Mouse (Mus musculus) retina, postnatal 1 day (tissue): ENCODE measurements at regions not wholly inside any gene's neighbourhood (a gene's known extent, or its start where the extent isn't known, plus 50 kb on each side); places are given as distances from the start of the nearest gene placed in this dataset.
"Not testable (repeated sequence)": the region's sequence is repeated elsewhere in the genome, so short reads cannot be mapped to it uniquely, and the experiment has no call there.

ENCODE experiments used
- DNase-seq: peaks from one replicate; pipeline ENCODE4 v3.0.0-alpha.2; 2012

DNA sequence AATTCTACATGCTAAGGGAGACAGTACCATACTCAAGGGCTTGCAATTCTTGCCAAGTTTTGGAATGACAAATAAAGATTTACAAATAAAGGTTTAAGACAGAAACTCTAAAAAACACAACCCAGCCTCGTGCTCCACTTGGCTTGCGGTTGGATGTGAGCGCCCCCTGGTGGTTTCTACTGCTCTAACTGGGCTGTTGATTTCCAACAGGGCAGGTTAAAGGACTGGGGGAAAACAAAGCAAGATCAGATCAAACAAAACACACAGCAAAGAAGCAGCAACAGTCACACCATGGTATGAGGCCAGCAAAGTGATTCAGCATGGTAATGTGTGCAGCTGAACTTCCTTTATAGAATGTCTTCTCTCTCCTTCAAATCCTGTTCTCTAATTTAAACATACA is 339.2 kb downstream of the Adam3 start:
- DNase-seq: peak; percentile 75

GRCm38 (mm10) chr8:24383963-24384435 is 341.7 kb downstream of the Adam3 start:
- peak; percentile 18 for DNase-seq

DNA sequence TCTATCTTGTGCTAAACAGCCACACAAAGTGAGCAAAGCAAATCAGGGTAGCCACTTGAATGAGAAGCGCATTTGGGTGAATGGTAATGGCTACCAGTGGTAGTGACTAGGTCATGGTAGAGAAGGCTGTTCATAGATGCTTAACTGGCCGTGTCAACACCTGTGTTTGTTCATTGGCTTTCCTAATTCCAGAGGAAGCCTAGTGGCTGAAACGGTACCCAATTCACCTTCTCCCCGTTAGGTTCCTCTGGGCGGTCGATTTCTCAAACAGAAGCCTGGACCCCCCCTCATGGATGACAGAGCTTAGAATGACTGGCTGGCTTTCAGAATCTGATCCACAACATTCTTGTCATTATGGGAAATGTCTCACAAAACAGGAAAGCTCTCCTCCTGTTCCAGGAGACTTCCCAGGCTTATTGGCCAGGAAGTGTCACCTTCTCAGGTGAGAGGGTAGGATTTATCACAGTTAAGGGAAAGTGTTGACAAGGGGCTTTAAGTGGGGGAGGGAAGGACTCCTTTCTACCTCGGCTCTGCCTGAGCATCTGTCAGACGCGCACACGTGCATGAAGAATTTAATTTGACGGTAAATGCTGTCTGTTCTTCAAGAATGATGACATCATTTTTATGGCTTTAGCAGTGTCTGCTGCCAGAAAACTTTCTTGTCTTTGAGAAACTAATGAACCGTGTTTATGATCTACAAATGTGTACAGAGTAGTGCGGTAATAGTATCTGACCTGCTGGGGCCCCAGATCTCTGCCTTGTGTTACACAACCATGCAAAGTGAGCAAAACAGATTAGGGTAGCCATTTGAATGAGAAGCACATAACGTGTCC is 342.3 kb downstream of the Adam3 start:
- peak; percentile 7 for DNase-seq

DNA sequence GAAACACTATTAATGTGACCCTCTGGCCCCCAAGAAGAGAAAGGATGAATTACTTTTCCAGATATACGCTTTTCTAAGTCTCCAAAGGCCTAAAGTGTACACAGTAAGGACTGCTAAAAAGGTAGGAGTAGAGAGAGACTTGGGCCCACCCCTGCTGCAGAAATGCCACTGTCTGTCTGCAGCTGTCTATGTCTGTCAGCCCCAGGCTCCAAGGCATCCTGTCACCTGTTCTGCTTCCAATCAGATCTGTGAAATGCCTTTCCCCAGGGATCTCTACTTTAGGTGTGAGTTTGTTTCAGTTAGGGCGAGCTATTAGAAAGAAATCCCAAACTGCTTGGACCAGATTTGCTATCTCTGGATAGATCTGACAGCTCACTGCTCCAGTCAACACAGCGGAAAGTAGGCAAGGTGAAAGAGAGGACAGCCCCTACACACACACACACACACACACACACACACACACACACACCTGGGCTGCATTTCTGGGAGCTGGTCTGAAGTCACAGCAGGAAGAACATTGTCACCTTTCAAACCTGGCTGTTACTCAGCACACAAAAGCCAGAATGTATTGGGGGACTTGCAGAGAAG is 343.9 kb downstream of the Adam3 start:
- no peak for DNase-seq

DNA sequence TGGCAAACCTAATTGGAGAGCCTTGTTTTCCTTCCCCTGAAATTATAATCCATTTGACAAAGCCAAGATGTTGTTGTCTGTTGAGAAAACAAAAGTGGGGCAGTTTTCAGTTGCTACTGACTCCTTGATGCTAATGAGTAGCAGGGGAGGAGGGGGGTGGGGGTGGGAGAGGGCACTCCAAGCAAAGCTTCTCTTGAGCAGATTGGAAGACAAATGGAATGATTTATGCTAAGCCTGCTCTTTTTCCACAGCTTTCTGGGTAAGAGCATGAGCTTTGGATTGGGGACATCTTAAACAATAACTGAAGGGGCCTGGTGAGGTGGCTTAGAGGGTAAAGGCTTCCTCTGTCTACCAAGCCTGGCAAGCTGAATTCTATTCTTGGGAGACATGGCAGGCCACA is 347.6 kb downstream of the Adam3 start:
- DNase-seq: peak; percentile 72

DNA sequence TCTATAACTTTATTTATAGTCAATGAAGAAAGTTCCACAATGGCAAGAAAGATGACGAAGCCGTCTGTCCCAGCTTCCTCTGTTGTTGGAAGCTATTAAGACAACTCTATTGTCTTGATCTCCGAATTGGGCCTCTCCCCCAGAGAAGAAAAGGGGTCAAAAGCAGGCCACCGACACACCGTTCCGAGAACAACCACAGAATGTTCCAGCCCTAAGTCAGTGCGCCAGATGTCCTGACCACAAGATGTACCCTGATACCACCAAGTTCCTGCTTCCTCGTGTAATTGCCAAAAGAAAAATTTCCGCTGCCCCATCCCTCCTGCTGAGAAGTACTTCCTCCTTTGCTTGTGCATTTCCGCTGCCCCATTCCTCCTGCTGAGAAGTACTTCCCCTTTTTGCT is 348.8 kb downstream of the Adam3 start:
- DNase-seq: not testable (repeated sequence)

- no peak for DNase-seq
Observed at GRCm38 (mm10) chr8:24374503-24374902, 351.1 kb downstream of the Adam3 start.

- no peak for DNase-seq
Observed at GRCm38 (mm10) chr8:24372068-24372467, 353.6 kb downstream of the Adam3 start.

DNA sequence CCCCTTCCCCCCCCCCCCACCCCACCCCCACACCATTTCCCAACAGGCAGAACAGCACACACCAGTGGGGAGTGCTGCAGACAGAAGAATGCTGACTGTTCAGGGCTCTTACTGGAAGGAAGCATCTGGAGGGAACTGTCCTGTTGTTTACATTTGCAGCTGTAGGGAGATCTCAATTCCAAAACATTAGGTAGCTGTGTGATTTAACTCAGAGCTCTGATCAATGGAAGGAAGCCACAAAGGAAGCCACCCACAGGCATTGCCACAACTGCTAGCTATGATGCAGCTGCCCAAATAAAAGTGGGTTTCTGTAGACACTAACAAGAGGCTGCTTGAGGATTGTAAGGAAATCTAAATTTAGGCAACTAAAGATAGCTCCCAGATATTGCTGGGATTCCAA is 359.7 kb downstream of the Adam3 start:
- DNase-seq: no peak

GRCm38 (mm10) chr8:24364685-24365084 is 361.0 kb downstream of the Adam3 start:
- no peak for DNase-seq

- DNase-seq: no peak
Observed at GRCm38 (mm10) chr8:24359022-24359600, 366.5 kb downstream of the Adam3 start.

DNA sequence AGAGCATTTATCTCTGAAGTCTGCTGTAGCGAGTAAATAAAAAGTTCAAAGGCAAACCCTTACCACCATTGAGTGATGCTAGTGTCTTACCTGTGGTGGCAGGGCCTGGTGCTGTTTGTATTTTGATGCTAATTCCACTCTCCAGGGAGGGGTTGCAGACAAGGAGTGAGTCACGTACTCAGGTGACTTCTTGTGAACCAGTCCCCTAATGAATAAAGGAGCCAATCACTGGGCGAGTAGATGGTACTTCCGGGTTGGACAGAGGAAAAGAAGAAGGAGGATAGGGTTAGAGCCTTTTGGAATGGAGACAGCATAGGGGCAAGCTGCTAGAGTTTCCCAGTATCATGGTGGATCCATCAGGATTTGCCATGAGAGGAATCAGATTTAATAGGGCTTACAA is 370.5 kb downstream of the Adam3 start:
- DNase-seq: no peak

GRCm38 (mm10) chr8:24353842-24354241 is 371.8 kb downstream of the Adam3 start:
- no peak for DNase-seq

DNA sequence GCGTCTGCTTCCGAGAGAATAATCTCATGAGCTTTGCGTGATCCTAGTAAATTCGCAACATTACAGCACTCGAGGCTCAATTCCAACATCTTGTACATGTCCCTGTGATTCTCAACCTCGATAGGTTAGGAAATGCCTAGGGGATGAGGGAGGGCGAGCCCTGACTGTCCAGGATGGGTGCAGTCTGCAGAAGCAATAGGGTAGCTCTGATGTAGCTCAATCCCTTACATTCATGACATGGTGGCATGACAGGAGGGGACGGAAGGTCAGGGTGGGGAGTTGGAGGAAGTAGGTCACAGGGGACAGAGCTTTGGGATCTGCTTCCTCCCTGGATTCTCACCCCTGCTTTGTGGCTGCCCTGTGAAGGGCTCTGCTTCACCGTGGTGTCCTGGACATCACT is 373.3 kb downstream of the Adam3 start:
- DNase-seq: no peak

- no peak for DNase-seq
Observed at GRCm38 (mm10) chr8:24351760-24352159, 373.9 kb downstream of the Adam3 start.

DNA sequence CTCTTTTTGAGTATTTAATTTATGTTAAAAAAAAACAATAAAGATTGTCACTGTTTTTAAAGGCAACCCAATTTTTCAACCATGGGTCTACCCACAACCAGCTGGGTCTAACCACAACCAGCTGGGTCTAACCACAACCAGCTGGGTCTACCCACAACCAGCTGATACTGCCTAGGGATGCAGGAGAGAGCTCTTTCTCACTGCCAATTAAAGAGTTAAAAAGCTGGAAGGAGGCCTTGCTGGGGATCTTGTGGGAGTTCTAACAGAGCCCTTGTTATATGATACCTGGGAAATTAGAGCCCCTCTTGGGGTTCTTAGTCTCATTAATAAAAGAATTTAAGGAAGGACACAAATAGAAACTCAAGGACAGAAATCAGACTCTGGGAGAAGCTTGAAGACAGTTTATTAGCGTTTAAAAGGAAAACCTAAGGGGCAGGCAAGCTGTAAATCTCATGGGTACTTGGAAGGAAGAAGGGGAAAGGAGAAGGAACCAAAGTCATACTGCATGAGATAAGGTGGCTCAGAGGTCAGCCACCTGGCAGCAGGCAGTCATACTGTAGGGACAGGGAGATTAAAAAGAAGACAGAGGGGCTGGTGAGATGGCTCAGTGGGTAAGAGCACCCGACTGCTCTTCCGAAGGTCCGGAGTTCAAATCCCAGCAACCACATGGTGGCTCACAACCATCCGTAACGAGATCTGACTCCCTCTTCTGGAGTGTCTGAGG is 379.1 kb downstream of the Adam3 start:
- no peak for DNase-seq

DNA sequence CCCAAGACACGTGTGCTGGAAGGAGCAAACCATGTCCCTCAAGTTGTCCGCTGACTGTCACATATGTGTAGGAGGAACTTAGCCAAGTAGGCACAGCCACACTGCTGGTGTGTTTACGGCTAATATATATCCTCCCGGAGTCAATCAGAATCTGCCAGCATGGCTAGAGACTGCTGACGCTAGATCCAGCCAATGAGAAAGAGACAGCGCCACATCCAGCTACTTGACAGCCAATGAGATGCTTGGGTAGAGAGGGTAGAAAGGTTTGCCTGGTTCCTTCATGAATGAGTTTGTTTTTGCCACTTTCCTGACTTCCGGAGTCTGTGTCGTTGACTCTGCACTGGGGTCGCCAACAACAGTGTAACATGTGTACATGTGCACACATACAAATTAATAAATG is 387.0 kb downstream of the Adam3 start:
- DNase-seq: no peak

GRCm38 (mm10) chr8:24337635-24338034 is 388.0 kb downstream of the Adam3 start:
- peak; percentile 38 for DNase-seq

DNA sequence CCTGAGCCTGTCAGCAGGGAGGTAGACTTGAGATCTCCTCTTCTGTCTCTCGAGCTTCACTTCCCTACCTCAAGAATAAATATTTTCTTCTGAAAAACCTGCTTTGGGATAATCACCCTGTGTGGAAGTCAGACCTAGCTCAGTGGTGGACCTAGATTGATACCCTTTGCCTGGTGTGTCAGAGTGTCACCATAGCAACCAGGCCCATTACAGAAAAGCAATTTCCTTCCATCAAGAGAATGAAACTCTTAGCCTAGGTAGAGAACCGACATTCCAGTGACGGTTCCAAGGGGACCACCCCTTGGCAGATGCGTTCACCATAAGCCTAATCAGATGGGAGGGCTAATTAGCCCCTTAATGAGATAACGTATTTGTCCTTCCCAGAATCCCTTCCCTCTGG is 389.9 kb downstream of the Adam3 start:
- DNase-seq: peak; percentile 8

DNA sequence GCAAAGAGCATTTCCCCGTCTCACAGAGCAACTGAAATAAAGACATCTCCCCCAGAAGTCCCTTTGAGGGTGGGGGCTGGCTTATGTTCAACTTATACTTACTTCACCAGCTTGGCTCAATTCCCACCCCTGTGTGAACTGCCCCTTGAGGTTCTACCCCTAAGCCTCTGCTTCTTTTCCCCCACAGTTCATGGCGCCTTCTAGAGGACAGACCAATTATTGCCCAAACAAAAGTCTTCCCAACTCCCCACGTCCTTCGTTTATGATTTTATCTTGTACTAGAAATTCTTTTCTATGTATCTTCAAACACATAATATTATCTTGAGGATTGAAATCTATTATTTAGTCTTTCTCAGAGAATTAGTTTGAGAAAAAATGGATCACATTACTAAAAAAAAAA is 391.9 kb downstream of the Adam3 start:
- no peak for DNase-seq

GRCm38 (mm10) chr8:24310893-24311292 is 414.8 kb downstream of the Adam3 start:
- no peak for DNase-seq

DNA sequence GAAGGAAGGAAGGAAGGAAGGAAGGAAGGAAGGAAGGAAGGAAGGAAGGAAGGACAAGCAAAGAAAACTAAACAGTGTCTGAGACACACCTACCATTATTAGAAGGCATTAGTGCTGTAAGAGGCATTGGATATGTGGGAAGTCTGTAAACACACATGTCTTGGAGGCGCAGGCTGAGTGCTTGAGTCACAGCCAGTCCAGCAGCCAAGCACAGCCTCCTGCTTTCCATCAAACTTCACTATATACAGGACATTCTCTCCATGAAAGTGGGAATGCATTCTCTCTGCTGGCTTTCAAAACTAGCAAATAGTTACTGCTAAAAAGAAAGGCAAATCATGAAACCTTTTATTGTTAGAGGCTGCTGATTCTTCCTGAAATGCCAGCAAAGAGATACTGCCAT is 431.1 kb downstream of the Adam3 start:
- DNase-seq: no peak

- DNase-seq: no peak
Observed at GRCm38 (mm10) chr8:24287861-24288260, 437.8 kb downstream of the Adam3 start.
